20 mouse cellular contexts compared by ENCODE assay signal in the genomic region with DNA sequence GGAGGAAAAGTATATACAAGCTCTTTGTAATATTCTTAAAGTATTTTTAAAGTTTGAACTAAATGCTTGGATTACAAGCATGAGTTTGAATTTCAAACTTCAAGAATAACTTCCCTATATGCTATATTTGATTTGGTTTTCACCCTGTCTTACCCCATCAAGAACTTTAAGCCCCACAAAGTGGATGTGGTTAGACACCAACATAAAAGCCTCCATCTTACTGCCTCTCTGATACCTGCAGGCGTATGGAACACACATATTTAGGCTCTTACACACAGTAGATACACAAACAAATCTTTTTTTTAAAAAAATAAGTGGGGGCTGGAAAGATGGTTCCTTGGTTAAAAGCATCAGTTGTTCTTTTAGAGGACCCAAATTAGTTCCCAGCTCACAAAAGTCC. TPM values are rescaled to one million over a fixed set of nuclear protein-coding genes. Genes with fewer than 3 reads are reported as not detected.
A peak's percentile ranks its signal among the peaks of the same experiment; 100 is the strongest.
DNase-seq lines count a peak whose midpoint lies in the region; ATAC-seq and TF ChIP-seq lines count a peak whose summit lies in the region.
"Had no signal": no experiment of that assay in that cellular context is flagged by ENCODE, and none has a peak within 500 bp of the region (broad histone marks: within the 10 kb centered on the region; RNA-seq: fewer than 3 reads in every experiment).

No protein-coding gene starts in this region.

- 5% methylated on average over 1 of the region's 1 CpGs for WGBS in thymus, adult 2 months
- 85% methylated on average over 1 of the region's 1 CpGs for WGBS in hindbrain, embryonic 10.5 days

- no peak for TF ChIP-seq POLR2A in thymus, adult 2 months (IDR thresholded peaks at IDR 0.05; ENCODE audit: control insufficient read depth, extremely low read depth, insufficient read depth, low read length, poor library complexity)

- H3K27me3 ChIP-seq in thymus, adult 2 months (ENCODE audit: control insufficient read depth, insufficient read depth, low read length): no peaks in the 10 kb centered on the region
- no peaks in the 10 kb centered on the region for H3K27me3 ChIP-seq in hindbrain, embryonic 10.5 days (ENCODE audit: insufficient read depth, poor library complexity, severe bottlenecking)
- H3K27me3 ChIP-seq: forebrain, embryonic 13.5 days; hindbrain, embryonic 13.5 days had no signal

- no peak overlapping the region for H3K27ac ChIP-seq in thymus, adult 2 months (ENCODE audit: control insufficient read depth, insufficient read depth, low read length)
- H3K27ac ChIP-seq in hindbrain, embryonic 10.5 days: no peak overlapping the region
- H3K27ac ChIP-seq: forebrain, embryonic 10.5 days; forebrain, embryonic 13.5 days; hindbrain, embryonic 13.5 days had no signal

- no peak overlapping the region for H3K4me3 ChIP-seq in thymus, adult 2 months (ENCODE audit: control insufficient read depth, insufficient read depth, low read length)
- H3K4me3 ChIP-seq in hindbrain, embryonic 10.5 days: no peak overlapping the region
- H3K4me3 ChIP-seq: forebrain, embryonic 10.5 days; forebrain, embryonic 13.5 days; hindbrain, embryonic 13.5 days had no signal

- peaks cover 7% of the 10 kb centered on the region for H3K4me1 ChIP-seq in thymus, adult 2 months (replicated peaks; ENCODE audit: control insufficient read depth, insufficient read depth, low read length)
- no peaks in the 10 kb centered on the region for H3K4me1 ChIP-seq in hindbrain, embryonic 10.5 days (replicated peaks)
- H3K4me1 ChIP-seq: forebrain, embryonic 13.5 days; hindbrain, embryonic 13.5 days had no signal

- no peak for TF ChIP-seq CTCF in thymus, adult 2 months (IDR thresholded peaks at IDR 0.05; ENCODE audit: borderline replicate concordance, control insufficient read depth, extremely low read depth, insufficient read depth, low read length, poor library complexity)

- DNase-seq in thymus, adult 2 months: peak; percentile 11
- DNase-seq in thymus, postnatal 4 days: no peak
- DNase-seq in 416B (ENCODE audit: low read depth) (peak; percentile 39), adipocyte (ENCODE audit: low spot score) (no peak)
- peak; percentile 27 for DNase-seq in CD4-positive, CD25-positive, alpha-beta regulatory T cell, adult 2 months (ENCODE audit: low read depth, low spot score)
- DNase-seq in hindbrain, embryonic 10.5 days (ENCODE audit: low spot score): no peak
- DNase-seq: adrenal gland, postnatal 10 days; adrenal gland, postnatal 36 days; cerebellum, adult 18-20 months; cerebellum, adult 9-10 months; cerebellum, postnatal 14 days; gastrocnemius, postnatal 10 days; gastrocnemius, postnatal 36 days had no signal

- no peaks in the 10 kb centered on the region for H3K36me3 ChIP-seq in thymus, adult 2 months (ENCODE audit: control insufficient read depth, insufficient read depth, low read length)
- peaks cover under 1% of the 10 kb centered on the region for H3K36me3 ChIP-seq in hindbrain, embryonic 10.5 days
- H3K36me3 ChIP-seq: hindbrain, embryonic 13.5 days had no signal

- ATAC-seq in inflammation-experienced regulatory T-cells, adult 6 months: peak; percentile 63
- ATAC-seq: activated CD4-positive, CD25-positive, alpha-beta regulatory T cell, adult 4 months; forebrain, embryonic 13.5 days; forebrain, embryonic 16.5 days; hindbrain, embryonic 16.5 days had no signal

- no peaks in the 10 kb centered on the region for H3K9me3 ChIP-seq in hindbrain, embryonic 10.5 days
- H3K9me3 ChIP-seq: forebrain, embryonic 10.5 days; forebrain, embryonic 13.5 days; hindbrain, embryonic 13.5 days had no signal

RNA-seq across cellular contexts. Expression of a gene that starts 24.4 kb away (rescaled TPM):
- polyA plus RNA-seq in thymus, adult 2 months (2012; rRNA removed): 20.1 and 26.5 TPM in 2 replicates
- polyA plus RNA-seq in inflammation-experienced regulatory T-cells, adult 6 months (2017; shearing (Covaris generic)): 10 to 100 TPM; 22.7 to 35.5 (median 27.1) TPM
- polyA plus RNA-seq in hindbrain, embryonic 10.5 days (2016; fragmentation: Nextera tagmentation; extraction: Ambion mirVana): 19.8 and 20.1 TPM in 2 replicates

RNA-seq across cellular contexts. Expression of a gene that starts 34.3 kb away (rescaled TPM):
- polyA plus RNA-seq in thymus, adult 2 months (2012; rRNA removed): 43.3 and 44.1 TPM in 2 replicates
- 10 to 100 TPM; 47.7 to 80.0 (median 79.5) TPM for polyA plus RNA-seq in inflammation-experienced regulatory T-cells, adult 6 months (2017; shearing (Covaris generic))
- polyA plus RNA-seq in hindbrain, embryonic 10.5 days (2016; fragmentation: Nextera tagmentation; extraction: Ambion mirVana): 58.8 and 69.9 TPM in 2 replicates

RNA-seq across cellular contexts. Expression of a gene that starts 54.9 kb away (rescaled TPM):
- 80.2 and 125 TPM in 2 replicates for polyA plus RNA-seq in thymus, adult 2 months (2012; rRNA removed)
- 100 to 1,000 TPM in 1 of 3 experiments, 10 to 100 TPM in 2; 30.0 to 103 (median 70.1) TPM for polyA plus RNA-seq in inflammation-experienced regulatory T-cells, adult 6 months (2017; shearing (Covaris generic))
- polyA plus RNA-seq in hindbrain, embryonic 10.5 days (2016; fragmentation: Nextera tagmentation; extraction: Ambion mirVana): 14.2 and 20.3 TPM in 2 replicates

Comparison
In these comparisons a context has a peak if more than half of its experiments do, and no peak if none do; other contexts are left out.
1. DNase-seq: peak in thymus, adult 2 months (single experiment), 416B (single experiment) and CD4-positive, CD25-positive, alpha-beta regulatory T cell, adult 2 months (single experiment); none in thymus, postnatal 4 days (single experiment), hindbrain, embryonic 10.5 days (single experiment) and adipocyte (single experiment).